Mouse (Mus musculus) stomach, embryonic 16.5 days (tissue): ENCODE measurements around the gene Tmem222. TPM values are rescaled to one million over a fixed set of nuclear protein-coding genes. Genes with fewer than 3 reads are reported as not detected.

Experiments used
- ATAC-seq: fragments of 200-750 bp; cut with Nextera tagmentation; 2 replicates; pipeline ENCODE4 v1.8.0; 2017; ENCODE audit warnings: moderate number of reproducible peaks, moderate TSS enrichment; ENCODE audit not compliant: insufficient read depth, low FRiP score
- H3K27ac ChIP-seq: fragments of 300-500 bp; sonication (generic); 2 replicates; pipeline ENCODE4 v1.5.1; 2014; ENCODE audit warnings: low read length
- H3K27me3 ChIP-seq: fragments of 300-500 bp; sonication (generic); 2 replicates; pipeline ENCODE4 v1.6.1; 2014; ENCODE audit warnings: low read length, control low read depth, mixed read lengths; ENCODE audit not compliant: control insufficient read depth, insufficient read depth
- H3K36me3 ChIP-seq: fragments of 300-500 bp; sonication (generic); 2 replicates; pipeline ENCODE4 v1.6.1; 2014; ENCODE audit warnings: low read length; ENCODE audit not compliant: control insufficient read depth, insufficient read depth
- H3K4me1 ChIP-seq: fragments of 300-500 bp; sonication (generic); 2 replicates; pipeline ENCODE4 v1.6.1; 2014; ENCODE audit warnings: low read length, control low read depth, mixed read lengths; ENCODE audit not compliant: control insufficient read depth, insufficient read depth
- H3K4me2 ChIP-seq: fragments of 300-500 bp; sonication (generic); 2 replicates; pipeline ENCODE4 v1.6.1; 2014; ENCODE audit warnings: low read depth, low read length, mixed read lengths
- H3K4me3 ChIP-seq: fragments of 300-500 bp; sonication (generic); replicated peaks from 2 replicates; pipeline ENCODE4 v1.5.1; 2014; ENCODE audit warnings: mild to moderate bottlenecking, low read length
- H3K9ac ChIP-seq: fragments of 300-500 bp; sonication (generic); 2 replicates; pipeline ENCODE4 v1.6.1; 2014; ENCODE audit warnings: low read length
- H3K9me3 ChIP-seq: fragments of 300-500 bp; sonication (generic); replicated peaks from 2 replicates; pipeline ENCODE4 v1.6.1; 2016; ENCODE audit warnings: low read length, control low read depth; ENCODE audit not compliant: control insufficient read depth
- WGBS: fragments of 180-500 bp; shearing (Covaris S2); extraction: QIAGEN DNeasy Blood & Tissue Kit; methylation state at CpG from one replicate; pipeline ENCODE4 v1.1.7; 2014; 5-methylcytosine and 5-hydroxymethylcytosine counted together
- polyA plus RNA-seq: library from polyadenylated mRNA; unstranded; fragments of >200 nt; fragmentation: Nextera tagmentation; extraction: Ambion mirVana; gene quantifications from 2 replicates; pipeline ENCODE4 v1.2.1, GENCODE M21; 2015

Gene Tmem222
- polyA plus RNA-seq, 1 experiment from 2014 or later: 71.3 TPM

DNA sequence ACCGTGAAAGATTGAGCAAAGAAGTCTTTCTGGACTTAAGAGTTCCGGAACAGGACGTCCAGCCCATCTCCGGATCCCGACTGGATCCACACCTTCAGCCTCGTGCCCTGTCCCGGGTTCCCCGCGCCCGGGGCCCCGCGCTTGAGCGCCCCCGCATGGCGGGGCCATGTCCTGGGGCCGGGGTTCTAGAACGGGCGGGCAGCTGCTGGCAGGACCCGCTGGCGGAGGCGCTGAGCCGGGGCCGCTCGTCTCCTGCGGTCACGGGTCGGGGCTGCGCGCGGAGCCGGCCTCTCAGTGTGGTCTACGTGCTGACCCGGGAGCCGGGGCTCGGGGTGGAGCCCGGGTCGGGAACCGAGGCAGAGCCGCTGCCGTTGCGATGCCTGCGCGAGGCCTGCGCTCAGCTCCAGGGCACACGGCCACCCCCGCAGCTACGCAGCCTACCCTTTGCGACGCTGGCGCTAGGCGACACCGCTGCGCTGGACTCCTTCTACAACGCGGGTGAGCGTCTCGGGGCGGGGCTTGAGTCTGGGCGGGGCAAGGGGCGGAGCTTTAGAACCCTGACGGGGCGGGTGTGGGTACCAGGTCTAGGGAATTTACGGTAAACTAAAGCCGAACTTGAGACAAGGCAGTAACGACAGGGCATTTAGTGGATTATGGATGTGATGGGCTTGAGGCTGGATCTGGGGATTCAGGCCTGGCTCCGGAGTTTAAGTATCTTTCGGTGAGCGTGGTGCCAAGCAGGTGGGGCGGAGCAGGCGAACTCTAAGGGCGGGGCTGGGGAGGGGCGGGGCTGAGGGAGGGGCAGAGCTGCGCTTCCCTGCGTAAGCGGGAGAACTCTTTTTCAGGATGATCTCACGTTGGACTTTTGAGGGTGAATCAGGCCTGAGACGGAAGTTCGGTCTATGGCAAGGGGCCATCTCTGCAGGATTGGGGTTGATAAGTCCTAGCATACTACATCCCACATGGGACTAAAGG is 36.4 kb downstream of the Tmem222 start:
- no peaks in the 10 kb centered on the region for H3K9me3 ChIP-seq
- H3K36me3 ChIP-seq: no peaks in the 10 kb centered on the region
- WGBS: under 1% methylated on average over 78 of the region's 78 CpGs
- peak; percentile 90 for ATAC-seq
- peak overlapping the region; percentile 84 for H3K9ac ChIP-seq
- peaks cover 11% of the 10 kb centered on the region; the same call in 1 of the 2 replicates for H3K4me1 ChIP-seq
- H3K4me2 ChIP-seq: peak overlapping the region; percentile 96
- H3K27me3 ChIP-seq: no peaks in the 10 kb centered on the region
- peak overlapping the region; percentile 78 for H3K27ac ChIP-seq
- H3K4me3 ChIP-seq: peak overlapping the region; percentile 71

- 8% methylated on average over 16 of the region's 16 CpGs for WGBS
- Histone ChIP-seq H3K27ac (peak within 1 kb of the TSS; percentile 78), H3K4me3 (peak within 1 kb of the TSS; percentile 71), H3K4me1 (peaks cover 11% of the 10 kb centered on the region; the same call in 1 of the 2 replicates), H3K9ac (peak within 1 kb of the TSS; percentile 84), H3K9me3 (no peaks in the 10 kb centered on the region), H3K4me2 (peak within 1 kb of the TSS; percentile 96), H3K36me3 (no peaks in the 10 kb centered on the region), H3K27me3 (peaks cover 3% of the 10 kb centered on the region)
- ATAC-seq: peak; percentile 74
Observed at GRCm38 (mm10) chr4:133240490-133240921, 37.1 kb downstream of the Tmem222 start, which contains the start of gene Map3k6. Gene Map3k6, plus strand, starts transcription at chr4:133240818.

DNA sequence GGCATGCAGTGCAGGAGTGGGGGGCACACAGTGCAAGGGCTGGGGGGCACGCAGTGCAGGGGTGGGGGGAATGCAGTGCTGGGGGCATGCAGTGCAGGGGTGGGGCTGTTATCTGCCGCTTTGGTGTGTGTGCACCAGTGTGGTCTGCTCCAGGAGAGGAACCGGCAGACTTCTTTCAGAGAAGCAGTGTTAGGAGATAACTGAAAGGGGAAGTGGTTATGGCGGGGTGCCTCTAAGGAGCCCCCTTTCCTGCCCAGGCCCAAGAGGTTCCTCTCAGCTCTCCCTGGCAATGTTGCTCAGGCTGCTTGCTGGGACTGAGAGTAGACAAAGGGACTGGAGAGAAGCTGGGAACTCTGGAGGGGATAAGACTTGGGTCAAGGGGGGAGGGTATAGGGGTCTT is 39.7 kb downstream of the Tmem222 start:
- Histone ChIP-seq H3K36me3 (no peaks in the 10 kb centered on the region), H3K27me3 (peaks cover 3% of the 10 kb centered on the region), H3K27ac (no peak overlapping the region), H3K9me3 (no peaks in the 10 kb centered on the region), H3K4me3 (no peak overlapping the region), H3K9ac (no peak overlapping the region), H3K4me2 (no peak overlapping the region), H3K4me1 (peaks cover 11% of the 10 kb centered on the region; the same call in 1 of the 2 replicates)
- ATAC-seq: no peak
- WGBS: 62% methylated on average over 4 of the region's 4 CpGs

- Histone ChIP-seq H3K27me3 (peaks cover 3% of the 10 kb centered on the region), H3K4me3 (no peak overlapping the region), H3K36me3 (no peaks in the 10 kb centered on the region), H3K4me1 (peaks cover 2% of the 10 kb centered on the region; the same call in 1 of the 2 replicates), H3K4me2 (no peak overlapping the region), H3K9ac (no peak overlapping the region), H3K27ac (no peak overlapping the region), H3K9me3 (no peaks in the 10 kb centered on the region)
- 76% methylated on average over 5 of the region's 5 CpGs for WGBS
- no peak for ATAC-seq
Observed at GRCm38 (mm10) chr4:133235415-133235814, 42.2 kb downstream of the Tmem222 start.

GRCm38 (mm10) chr4:133234771-133235170 is 42.8 kb downstream of the Tmem222 start:
- Histone ChIP-seq H3K27ac (no peak overlapping the region), H3K27me3 (peaks cover 3% of the 10 kb centered on the region), H3K4me3 (no peak overlapping the region), H3K9ac (no peak overlapping the region), H3K4me1 (no peaks in the 10 kb centered on the region), H3K9me3 (no peaks in the 10 kb centered on the region), H3K4me2 (no peak overlapping the region), H3K36me3 (no peaks in the 10 kb centered on the region)
- 57% methylated on average over 5 of the region's 5 CpGs for WGBS
- ATAC-seq: no peak

DNA sequence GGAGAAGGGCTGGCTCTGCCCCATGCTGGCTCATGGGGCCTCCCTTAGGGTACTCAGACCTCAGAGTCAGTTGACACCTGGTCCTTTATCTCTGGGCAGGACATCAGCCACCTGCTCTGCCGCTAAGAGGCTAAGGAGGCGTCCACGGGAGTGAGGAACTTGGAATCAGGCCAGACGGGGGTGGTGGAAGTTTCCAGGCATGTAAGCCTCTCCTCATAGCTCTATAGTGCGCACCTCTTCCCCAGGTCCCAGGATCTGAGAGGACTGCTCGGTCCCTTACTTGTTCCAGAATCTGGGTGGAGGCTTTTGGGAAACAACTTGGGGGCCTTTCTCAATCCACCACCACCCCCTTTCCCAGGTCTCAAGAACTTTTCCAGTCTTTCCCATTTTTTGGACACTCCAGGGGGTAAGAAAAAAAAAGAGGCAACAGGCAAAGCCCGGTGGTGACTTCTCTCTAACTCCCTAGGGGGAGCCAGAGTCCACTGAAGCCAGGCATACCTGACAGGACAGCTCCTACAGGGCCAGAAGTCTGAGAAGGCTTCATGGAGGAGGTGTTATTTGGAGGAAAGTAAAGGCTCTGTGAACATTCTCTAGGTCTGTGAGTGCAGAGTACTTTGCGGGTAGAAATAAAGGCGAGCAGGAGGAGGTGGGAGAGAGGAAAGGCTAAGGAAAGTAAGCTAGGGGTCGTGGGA is 44.2 kb downstream of the Tmem222 start:
- Histone ChIP-seq H3K4me2 (no peak overlapping the region), H3K4me1 (no peaks in the 10 kb centered on the region), H3K4me3 (no peak overlapping the region), H3K9ac (no peak overlapping the region), H3K9me3 (no peaks in the 10 kb centered on the region), H3K27me3 (peaks cover 3% of the 10 kb centered on the region), H3K27ac (no peak overlapping the region), H3K36me3 (no peaks in the 10 kb centered on the region)
- no peak for ATAC-seq
- 30% methylated on average over 10 of the region's 10 CpGs for WGBS

- WGBS: 79% methylated on average over 8 of the region's 8 CpGs
Observed at GRCm38 (mm10) chr4:133229582-133229981, 48.0 kb downstream of the Tmem222 start.

DNA sequence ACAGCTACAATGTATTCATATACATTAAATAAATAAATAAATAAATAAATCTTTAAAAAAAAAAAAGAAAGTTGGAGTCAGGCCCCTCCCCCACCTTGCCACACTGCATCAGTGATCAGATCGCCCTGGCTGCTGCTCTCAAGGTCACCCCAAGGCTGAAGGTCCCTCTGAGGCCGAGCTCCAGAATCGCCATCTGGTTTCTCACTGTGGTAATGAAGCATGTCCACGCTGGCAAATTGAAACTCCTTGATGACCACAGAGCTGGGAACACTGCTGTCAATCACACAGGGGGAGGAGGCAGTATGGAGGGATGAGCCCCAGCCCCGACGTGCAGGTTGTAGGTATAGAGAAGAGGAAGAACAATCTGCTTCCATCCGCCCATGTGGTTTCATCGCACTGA is 50.0 kb downstream of the Tmem222 start:
- 66% methylated on average over 8 of the region's 8 CpGs for WGBS
- Histone ChIP-seq H3K27ac (no peak overlapping the region), H3K9ac (no peak overlapping the region), H3K4me1 (peaks cover 8% of the 10 kb centered on the region), H3K9me3 (no peaks in the 10 kb centered on the region), H3K36me3 (no peaks in the 10 kb centered on the region), H3K4me2 (no peak overlapping the region), H3K4me3 (no peak overlapping the region), H3K27me3 (no peaks in the 10 kb centered on the region)
- no peak for ATAC-seq

More at GRCm38 (mm10) chr4:133229582-133229981, 48.0 kb downstream of the Tmem222 start:
- Histone ChIP-seq H3K27ac (no peak overlapping the region), H3K9ac (no peak overlapping the region), H3K36me3 (no peaks in the 10 kb centered on the region), H3K4me1 (no peaks in the 10 kb centered on the region), H3K27me3 (no peaks in the 10 kb centered on the region), H3K9me3 (no peaks in the 10 kb centered on the region), H3K4me3 (no peak overlapping the region), H3K4me2 (no peak overlapping the region)
- ATAC-seq: no peak

DNA sequence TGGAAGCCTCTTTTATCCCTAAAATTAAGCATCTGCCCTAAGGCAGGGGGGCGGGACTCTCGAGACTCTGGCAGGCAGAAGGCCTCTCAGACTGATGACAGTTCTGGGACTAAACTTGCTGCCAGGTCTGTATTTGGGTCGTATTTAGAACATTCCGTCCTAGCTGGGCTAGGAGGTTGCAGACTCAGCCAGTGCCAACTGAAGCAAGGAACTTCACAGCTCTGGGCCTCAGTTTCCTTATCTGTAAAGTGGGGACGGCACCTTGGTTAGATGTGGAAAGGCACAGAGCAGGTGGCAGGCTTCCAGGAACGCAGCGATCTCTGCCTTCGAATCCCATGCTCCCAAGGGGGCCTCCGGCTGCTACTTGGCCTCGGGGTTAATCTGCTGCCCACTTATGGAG is 51.5 kb downstream of the Tmem222 start:
- ATAC-seq: no peak
- Histone ChIP-seq H3K27me3 (no peaks in the 10 kb centered on the region), H3K9ac (no peak overlapping the region), H3K9me3 (no peaks in the 10 kb centered on the region), H3K36me3 (no peaks in the 10 kb centered on the region), H3K4me3 (no peak overlapping the region), H3K4me2 (no peak overlapping the region), H3K27ac (no peak overlapping the region), H3K4me1 (peaks cover 8% of the 10 kb centered on the region)
- WGBS: 67% methylated on average over 10 of the region's 10 CpGs
